Mouse (Mus musculus): Measurements from ENCODE around the gene Proca1.
A peak's percentile ranks its signal among the peaks of the same experiment; 100 is the strongest.

Gene Proca1

GRCm38 (mm10) chr11:78223586-78223985 lies 30.4 kb downstream of the Proca1 start:
- DNase-seq (ENCODE audit: low spot score in 2 of 2), result no peak

- no peak for DNase-seq (ENCODE audit: low spot score in 2 of 2)
Observed at GRCm38 (mm10) chr11:78231518-78231917, 38.3 kb downstream of the Proca1 start.

- no peak for DNase-seq (ENCODE audit: low spot score in 2 of 2)
Observed at GRCm38 (mm10) chr11:78240193-78240857, 47.1 kb downstream of the Proca1 start.

- no peak for DNase-seq (ENCODE audit: low spot score in 2 of 2)
Observed at GRCm38 (mm10) chr11:78245261-78245626, 52.1 kb downstream of the Proca1 start.

GRCm38 (mm10) chr11:78245627-78246317 lies 52.6 kb downstream of the Proca1 start, which contains the start of the genes Sdf2 and Supt6:
Sdf2 (plus strand) TSS chr11:78245746.
Supt6 (minus strand) TSS chr11:78245987.
- DNase-seq (ENCODE audit: low spot score in 2 of 2), result peak; percentile 88 to 92

- DNase-seq (ENCODE audit: low spot score in 2 of 2), result no peak
Observed at GRCm38 (mm10) chr11:78246318-78247011, 53.3 kb downstream of the Proca1 start.

- DNase-seq (ENCODE audit: low spot score in 2 of 2), result no peak
Observed at GRCm38 (mm10) chr11:78247012-78247348, 53.8 kb downstream of the Proca1 start.

- no peak for DNase-seq (ENCODE audit: low spot score in 2 of 2)
Observed at GRCm38 (mm10) chr11:78247727-78248140, 54.5 kb downstream of the Proca1 start.
